Mouse (Mus musculus): ENCODE results near the gene Plac8. TPM values are rescaled to one million over a fixed set of nuclear protein-coding genes. Genes with fewer than 3 reads are reported as not detected.

Plac8 gene
- total RNA-seq (2021) = not detected

DNA sequence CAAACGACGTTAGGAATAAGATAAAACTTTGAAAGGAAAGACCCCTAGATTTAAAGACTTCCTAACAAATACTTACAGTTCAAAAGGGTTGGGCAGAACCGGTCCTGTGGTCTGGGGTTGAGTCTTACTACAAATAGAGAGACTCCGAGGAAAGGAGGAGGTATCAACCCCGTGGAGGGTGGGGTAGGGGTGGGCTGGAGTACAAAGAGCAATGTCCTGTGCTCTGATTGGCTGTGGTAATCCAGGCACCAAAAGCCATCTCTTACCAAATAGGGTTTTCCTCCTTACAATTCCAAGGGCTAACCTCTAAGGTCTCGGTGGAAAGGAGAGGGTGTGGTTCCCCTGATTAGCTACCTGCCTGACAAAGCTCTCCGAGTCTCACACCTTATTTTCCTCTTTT is at the start of gene Plac8:
Gene Plac8 (minus strand): TSS at position 177 of the 400 bp plus-strand sequence.
- intact Hi-C loops (cut with DNase I) = no loop called here
- no peak for DNase-seq (ENCODE audit: low spot score in 2 of 2)

- intact Hi-C loops (cut with DNase I) = no loop called here
- DNase-seq (ENCODE audit: low spot score in 2 of 2) = no peak
Measured at GRCm38 (mm10) chr5:100620952-100621351, 48.9 kb upstream of the Plac8 start.

- intact Hi-C loops (cut with DNase I) = no loop called here
Measured at GRCm38 (mm10) chr5:100619586-100620275, 47.7 kb upstream of the Plac8 start.

DNA sequence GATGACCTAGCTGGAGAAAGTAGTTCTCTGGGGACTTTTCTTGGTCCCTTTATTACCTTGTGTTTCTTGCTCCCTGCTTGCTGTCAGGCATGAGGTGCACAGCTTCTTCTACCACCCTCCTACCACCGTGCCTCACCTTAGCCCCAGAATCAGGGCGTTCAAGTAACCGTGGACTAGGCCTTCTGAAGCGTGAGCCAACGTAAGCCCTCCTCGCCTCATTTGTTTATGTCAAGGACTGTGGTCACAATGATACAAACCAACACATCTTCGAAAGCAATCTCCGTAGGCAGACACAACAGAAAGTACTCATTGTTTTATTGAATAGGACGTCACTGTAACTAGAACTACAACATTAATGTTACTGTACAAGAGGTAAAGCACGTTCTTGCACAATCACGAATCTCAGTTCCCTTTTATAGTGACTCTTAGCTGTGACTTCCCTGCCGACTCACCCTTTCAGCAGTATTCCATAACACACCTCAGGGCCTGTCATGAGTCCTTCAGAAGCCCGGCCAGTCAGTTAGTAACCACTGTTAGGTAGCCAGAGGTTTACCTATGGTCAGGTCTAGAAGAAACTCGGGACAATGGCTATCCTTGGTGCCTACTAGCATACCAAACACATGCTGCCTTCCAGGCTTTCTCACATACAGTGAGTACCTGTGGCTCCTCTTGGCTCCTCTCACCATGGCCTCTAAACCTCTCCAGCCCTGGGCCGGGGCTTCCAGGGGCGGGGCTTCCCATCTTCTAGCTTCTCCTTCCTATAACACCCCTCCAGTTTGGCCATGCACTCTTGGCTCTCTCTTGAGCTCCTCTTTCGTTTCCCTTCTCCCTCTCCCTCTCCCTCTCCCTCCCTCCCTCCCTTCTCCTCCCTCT is 42.1 kb upstream of the Plac8 start:
- intact Hi-C loops (cut with DNase I) = no loop called here
- DNase-seq (ENCODE audit: low spot score in 2 of 2) = no peak

More at GRCm38 (mm10) chr5:100619586-100620275, 47.7 kb upstream of the Plac8 start:
- no peak for DNase-seq (ENCODE audit: low spot score in 2 of 2)

- intact Hi-C loops (cut with DNase I) = no loop called here
Measured at GRCm38 (mm10) chr5:100607868-100608267, 35.8 kb upstream of the Plac8 start.

DNA sequence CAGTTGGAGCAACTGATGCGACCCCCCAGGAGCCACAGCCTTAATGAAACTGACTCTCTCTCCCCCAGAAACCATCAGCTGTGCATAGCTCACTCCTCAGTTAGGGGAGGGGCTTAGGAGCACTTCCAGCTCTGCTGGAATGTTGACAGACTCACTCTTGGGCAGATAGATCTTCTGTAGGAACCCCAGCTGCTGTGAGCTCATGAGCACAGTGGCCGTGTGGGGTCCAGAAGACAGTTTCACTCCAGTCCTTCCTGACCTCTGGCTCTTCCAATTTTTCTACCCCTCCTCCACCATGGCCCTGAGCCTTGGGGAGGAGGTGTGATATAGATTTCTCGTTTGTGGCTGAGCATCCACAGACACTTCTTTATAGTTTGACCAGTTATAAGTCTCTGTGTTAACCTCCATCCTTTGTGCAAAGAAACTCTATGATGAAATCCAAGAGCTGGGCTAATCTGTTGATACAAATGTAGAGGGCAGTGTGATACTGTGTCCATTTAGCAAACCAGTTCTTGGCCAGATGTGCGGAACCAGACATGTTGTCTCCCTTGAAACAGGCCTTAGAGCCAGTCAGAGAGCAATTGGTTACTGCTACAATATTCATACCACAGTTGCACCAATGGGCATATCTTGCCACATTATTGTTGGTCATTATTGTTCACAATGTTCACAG is 35.2 kb upstream of the Plac8 start:
- intact Hi-C loops (cut with DNase I) = no loop called here
- no peak for DNase-seq (ENCODE audit: low spot score in 2 of 2)

More at GRCm38 (mm10) chr5:100607868-100608267, 35.8 kb upstream of the Plac8 start:
- DNase-seq (ENCODE audit: low spot score in 2 of 2) = no peak

DNA sequence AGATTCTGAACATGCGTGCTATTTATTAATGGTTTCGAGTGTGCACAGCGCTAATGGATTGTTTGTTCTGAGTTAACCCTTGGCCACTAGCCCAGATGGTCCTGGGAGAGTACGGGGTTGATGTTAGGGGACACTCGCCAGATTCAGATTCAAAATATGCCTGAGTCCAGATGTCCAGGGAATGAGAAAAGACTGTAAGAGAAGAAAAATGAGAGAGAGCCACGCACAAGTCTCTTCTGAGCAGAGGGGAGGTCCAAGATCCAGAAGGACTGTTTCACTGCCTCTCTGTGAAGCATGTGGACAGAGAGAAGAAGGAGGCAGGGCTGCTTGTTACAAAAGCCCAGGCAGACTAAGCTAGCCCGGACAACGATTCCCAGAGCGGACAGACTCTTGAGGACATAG is 33.8 kb upstream of the Plac8 start:
- peak in 1 of 2 experiments; percentile 1 for DNase-seq (ENCODE audit: low spot score in 2 of 2)
- intact Hi-C loops (cut with DNase I) = no loop called here

GRCm38 (mm10) chr5:100604061-100604460 is 32.0 kb upstream of the Plac8 start:
- intact Hi-C loops (cut with DNase I) = no loop called here
- no peak for DNase-seq (ENCODE audit: low spot score in 2 of 2)

GRCm38 (mm10) chr5:100601864-100602263 is 29.8 kb upstream of the Plac8 start:
- intact Hi-C loops (cut with DNase I) = no loop called here

DNA sequence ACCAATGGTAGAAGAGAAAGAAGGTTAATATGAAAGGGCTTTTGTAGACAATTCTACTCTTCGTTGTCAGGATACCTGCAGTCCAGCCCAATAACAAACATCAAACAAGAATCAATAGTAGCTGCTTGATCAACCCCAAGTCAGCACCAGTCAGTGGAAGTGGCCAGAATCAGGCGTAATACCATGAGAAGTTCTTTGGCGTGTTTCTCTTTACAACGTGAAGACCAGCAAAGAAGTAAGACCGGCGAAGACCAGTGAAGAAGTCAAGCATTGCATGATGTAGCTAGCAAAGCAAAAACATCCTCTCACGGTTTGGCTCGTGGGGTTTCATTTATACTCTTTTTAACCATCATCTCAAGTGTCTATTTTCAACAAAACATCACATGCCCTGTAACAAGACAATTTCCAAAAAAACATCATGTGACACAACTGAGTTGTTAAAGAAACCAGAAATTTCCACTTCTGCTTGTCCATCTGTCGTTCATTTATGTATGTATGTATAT is 27.0 kb upstream of the Plac8 start:
- intact Hi-C loops (cut with DNase I) = no loop called here
- no peak for DNase-seq (ENCODE audit: low spot score in 2 of 2)

More at GRCm38 (mm10) chr5:100601864-100602263, 29.8 kb upstream of the Plac8 start:
- no peak for DNase-seq (ENCODE audit: low spot score in 2 of 2)

DNA sequence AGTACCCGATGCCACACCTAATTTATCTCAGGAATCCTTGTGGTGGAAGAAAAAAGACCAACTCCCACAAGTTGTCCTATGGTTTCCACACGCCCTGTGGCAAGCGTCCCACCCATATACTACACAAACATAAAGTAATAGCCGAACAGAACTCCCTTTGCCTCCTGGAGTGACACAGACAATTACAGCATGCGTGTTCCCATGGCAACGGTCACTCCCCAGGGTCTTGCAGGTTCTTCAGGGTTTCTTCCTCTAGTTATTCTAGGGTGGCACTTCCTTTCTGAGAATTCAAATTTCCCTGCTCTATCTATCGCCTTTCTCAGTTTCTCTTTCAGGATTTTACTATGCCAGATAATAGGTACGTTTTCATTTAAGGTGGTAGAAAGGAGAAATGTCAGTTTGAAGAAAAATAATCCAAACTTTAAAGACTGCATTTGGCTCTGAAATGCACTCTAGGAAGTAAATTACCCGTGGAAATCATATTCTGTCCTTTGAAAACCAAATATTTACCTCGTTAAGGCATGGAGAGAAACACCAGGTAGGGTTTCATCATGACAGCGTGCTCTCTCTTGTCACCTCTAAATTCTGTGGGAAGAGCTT is 25.9 kb upstream of the Plac8 start:
- intact Hi-C loops (cut with DNase I) = no loop called here
- no peak for DNase-seq (ENCODE audit: low spot score in 2 of 2)

- intact Hi-C loops (cut with DNase I) = no loop called here
- no peak for DNase-seq (ENCODE audit: low spot score in 2 of 2)
Measured at GRCm38 (mm10) chr5:100595999-100596398, 24.0 kb upstream of the Plac8 start.

DNA sequence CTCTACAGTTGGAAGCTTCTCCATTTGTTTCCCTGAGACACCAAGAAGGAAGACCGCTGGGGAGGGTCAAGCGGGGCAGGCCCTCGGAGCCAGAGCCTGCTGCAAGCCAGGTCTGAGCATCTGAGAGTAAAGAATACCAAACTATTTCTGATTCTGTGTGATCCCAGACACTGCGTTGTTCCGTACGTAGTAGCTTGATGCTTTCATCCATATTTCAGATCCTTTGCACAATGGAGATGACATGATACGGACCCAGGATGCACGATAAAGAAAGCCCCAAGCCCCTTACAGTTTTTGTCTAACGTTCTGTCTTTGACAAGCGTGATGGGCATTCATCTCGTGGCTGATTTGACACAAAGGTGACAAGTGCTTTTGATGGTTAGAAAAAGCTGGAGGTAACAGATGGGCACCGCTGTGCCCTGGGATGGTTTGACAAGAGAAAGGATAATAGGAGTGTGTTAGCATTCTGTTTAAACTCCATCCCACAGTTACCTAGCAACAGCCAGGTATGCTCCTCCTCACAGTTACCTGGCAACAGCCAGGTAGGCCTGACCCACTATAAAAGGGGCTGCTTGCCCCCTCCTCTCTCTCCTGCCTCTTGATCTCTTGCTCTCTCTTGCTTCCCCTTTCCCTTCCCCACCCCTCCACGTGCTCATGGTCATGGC is 22.9 kb upstream of the Plac8 start:
- no peak for DNase-seq (ENCODE audit: low spot score in 2 of 2)
- intact Hi-C loops (cut with DNase I) = no loop called here

DNA sequence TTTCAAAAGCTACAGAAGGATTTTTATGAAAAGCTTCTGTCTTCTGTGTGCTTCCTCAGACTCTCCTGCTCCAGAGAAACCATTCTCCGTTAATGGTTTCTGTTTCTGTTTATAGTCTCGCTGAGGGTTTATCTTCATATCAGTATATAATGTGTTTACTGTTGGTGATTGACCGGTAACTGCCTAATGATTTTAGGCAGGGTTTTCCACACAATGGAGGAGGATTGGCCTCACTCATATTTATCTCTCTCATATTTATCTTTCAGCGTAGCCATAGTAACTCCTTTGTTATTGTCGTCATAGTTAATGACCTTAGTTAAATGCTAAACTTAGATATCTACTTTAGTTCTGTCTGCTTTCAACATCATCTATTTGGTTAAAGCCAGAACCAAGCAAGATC is 18.5 kb upstream of the Plac8 start:
- intact Hi-C loops (cut with DNase I) = no loop called here
- DNase-seq (ENCODE audit: low spot score in 2 of 2) = no peak

DNA sequence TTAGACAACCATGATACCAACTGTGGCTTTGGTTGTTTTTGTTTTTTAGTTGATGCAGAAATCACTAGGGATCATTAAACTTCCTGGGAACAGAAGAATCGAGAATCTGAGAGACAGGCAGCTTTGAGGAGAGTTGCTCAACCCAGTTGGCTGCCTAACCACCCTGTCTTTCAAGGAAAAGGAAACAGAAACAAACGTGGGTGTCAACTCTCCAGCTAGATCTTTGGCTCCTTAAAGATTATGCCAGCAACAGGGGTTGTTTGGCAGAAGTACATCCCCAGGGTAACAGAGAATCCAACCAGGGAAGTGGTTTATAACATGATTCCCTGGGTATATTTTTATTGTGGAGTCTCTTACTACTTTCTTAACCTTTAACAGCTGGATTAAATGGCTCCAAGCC is 15.6 kb upstream of the Plac8 start:
- intact Hi-C loops (cut with DNase I) = no loop called here
- DNase-seq (ENCODE audit: low spot score in 2 of 2) = no peak

DNA sequence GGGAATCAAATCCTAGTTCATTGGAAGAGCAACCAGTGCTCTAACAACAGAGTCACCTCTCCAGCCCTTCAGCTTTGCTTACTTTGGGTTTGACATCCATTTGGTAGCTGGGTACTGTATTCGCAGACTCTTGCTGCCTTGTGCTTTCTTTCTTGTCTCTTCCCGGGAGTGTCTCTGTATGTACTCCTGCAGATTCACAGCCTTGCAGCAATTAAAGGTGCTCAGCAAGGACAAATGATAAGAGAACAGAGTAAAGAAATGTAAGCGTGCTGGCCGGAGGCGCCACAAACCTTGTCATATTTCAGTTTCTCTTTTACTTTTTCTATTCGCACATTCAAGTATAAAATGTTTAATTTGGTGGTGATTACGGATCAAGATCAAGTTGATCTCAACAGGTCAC is 15.1 kb upstream of the Plac8 start:
- DNase-seq (ENCODE audit: low spot score in 2 of 2) = no peak
- intact Hi-C loops (cut with DNase I) = no loop called here

GRCm38 (mm10) chr5:100585657-100586056 is 13.6 kb upstream of the Plac8 start:
- intact Hi-C loops (cut with DNase I) = no loop called here

DNA sequence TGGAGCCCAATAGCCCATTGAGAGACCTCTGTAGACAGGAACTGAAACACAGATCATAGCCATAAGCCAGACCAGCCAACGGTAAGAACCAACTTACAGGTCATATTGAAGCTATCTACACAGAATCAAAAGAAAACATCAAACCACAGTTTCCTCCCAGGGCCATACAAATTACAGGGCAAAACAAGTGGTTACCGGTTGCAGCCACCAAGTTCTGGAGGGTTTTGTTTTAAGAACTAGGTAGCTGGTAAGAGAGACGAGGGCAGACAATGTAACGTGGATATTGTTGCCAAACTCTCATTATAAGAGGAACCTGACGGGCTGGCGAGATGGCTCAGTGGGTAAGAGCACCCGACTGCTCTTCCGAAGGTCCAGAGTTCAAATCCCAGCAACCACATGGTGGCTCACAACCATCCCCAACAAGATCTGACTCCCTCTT is 13.2 kb upstream of the Plac8 start:
- no peak for DNase-seq (ENCODE audit: low spot score in 2 of 2)
- intact Hi-C loops (cut with DNase I) = no loop called here

More at GRCm38 (mm10) chr5:100585657-100586056, 13.6 kb upstream of the Plac8 start:
- DNase-seq (ENCODE audit: low spot score in 2 of 2) = no peak

DNA sequence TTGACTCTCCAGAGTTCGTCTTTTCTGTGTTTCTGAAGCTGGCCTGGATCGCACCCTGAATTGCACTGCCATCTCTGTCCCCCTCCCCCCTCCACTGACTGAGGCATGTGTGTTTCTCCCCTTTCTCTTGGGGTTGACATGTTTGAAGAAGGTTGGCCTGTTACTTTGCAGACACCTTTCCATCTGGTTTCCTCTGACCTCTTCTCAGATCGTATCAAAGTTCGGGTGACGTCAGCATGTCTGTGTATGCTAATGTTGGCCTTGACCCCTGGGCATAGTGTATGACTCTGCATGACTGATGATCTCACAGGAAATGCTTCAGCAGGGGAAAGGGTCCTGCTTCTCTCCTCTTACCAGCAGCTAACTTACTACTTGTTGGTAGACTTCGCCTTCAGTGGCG is 11.0 kb upstream of the Plac8 start:
- DNase-seq (ENCODE audit: low spot score in 2 of 2) = no peak
- intact Hi-C loops (cut with DNase I) = no loop called here
